Mouse (Mus musculus) hindbrain, embryonic 11.5 days (tissue): ENCODE results near the gene Spsb4. TPM values are rescaled to one million over a fixed set of nuclear protein-coding genes. Genes with fewer than 3 reads are reported as not detected.

ENCODE experiments used
- ATAC-seq: fragments of 200-750 bp; cut with Nextera tagmentation; 2 replicates; pipeline ENCODE4 v1.8.0; 2017; ENCODE audit warnings: mild to moderate bottlenecking, moderate TSS enrichment, moderate library complexity; ENCODE audit not compliant: low FRiP score
- DNase-seq: peaks from one replicate; pipeline ENCODE4 v3.0.0-alpha.2; 2015; ENCODE audit warnings: low spot score
- H3K27ac ChIP-seq: fragments of 300-500 bp; sonication (generic); 2 replicates; pipeline ENCODE4 v1.5.1; 2014; ENCODE audit warnings: mild to moderate bottlenecking, low read depth, low read length
- H3K27me3 ChIP-seq: fragments of 300-500 bp; sonication (generic); 2 replicates; pipeline ENCODE4 v1.6.1; 2014; ENCODE audit warnings: mild to moderate bottlenecking, low read length, moderate library complexity, mixed read lengths; ENCODE audit not compliant: control insufficient read depth, insufficient read depth
- H3K36me3 ChIP-seq: fragments of 300-500 bp; sonication (generic); 2 replicates; pipeline ENCODE4 v1.6.1; 2014; ENCODE audit warnings: mild to moderate bottlenecking, low read length, moderate library complexity, mixed read lengths; ENCODE audit not compliant: control insufficient read depth, insufficient read depth
- H3K4me1 ChIP-seq: fragments of 300-500 bp; sonication (generic); replicated peaks from 2 replicates; pipeline ENCODE4 v1.6.1; 2014; ENCODE audit warnings: low read length, mixed read lengths; ENCODE audit not compliant: control insufficient read depth, insufficient read depth
- H3K4me2 ChIP-seq: fragments of 300-500 bp; sonication (generic); replicated peaks from 2 replicates; pipeline ENCODE4 v1.6.1; 2014; ENCODE audit warnings: mild to moderate bottlenecking, low read depth, low read length
- H3K4me3 ChIP-seq: fragments of 300-500 bp; sonication (generic); 2 replicates; pipeline ENCODE4 v1.5.1; 2014; ENCODE audit warnings: low read depth, low read length
- H3K9ac ChIP-seq: fragments of 300-500 bp; sonication (generic); 2 replicates; pipeline ENCODE4 v1.6.1; 2014; ENCODE audit warnings: low read depth, low read length
- H3K9me3 ChIP-seq: fragments of 300-500 bp; sonication (generic); 2 replicates; pipeline ENCODE4 v1.6.1; 2016; ENCODE audit warnings: low read length; ENCODE audit not compliant: control insufficient read depth
- WGBS: fragments of 180-500 bp; shearing (Covaris S2); extraction: QIAGEN DNeasy Blood & Tissue Kit; methylation state at CpG from one replicate; pipeline ENCODE4 v1.1.7; 2014; 5-methylcytosine and 5-hydroxymethylcytosine counted together
- polyA plus RNA-seq: library from polyadenylated mRNA; unstranded; fragments of >200 nt; fragmentation: Nextera tagmentation; extraction: Ambion mirVana; gene quantifications from 2 replicates; pipeline ENCODE4 v1.2.1, GENCODE M21; 2014

The Spsb4 gene
- polyA plus RNA-seq, 1 experiment from 2014 or later = 85.4 TPM

- Histone ChIP-seq H3K9ac (no peak overlapping the region), H3K27ac (0 out of 2 replicates have a peak overlapping the region, but pooled peaks have one; percentile 47), H3K4me1 (peaks cover 7% of the 10 kb centered on the region), H3K27me3 (no peaks in the 10 kb centered on the region), H3K4me2 (no peak overlapping the region), H3K4me3 (no peak overlapping the region), H3K9me3 (no peaks in the 10 kb centered on the region), H3K36me3 (no peaks in the 10 kb centered on the region)
- 40% methylated on average over 6 of the region's 6 CpGs for WGBS
- ATAC-seq = no peak
- no peak for DNase-seq
Observed at GRCm38 (mm10) chr9:96957298-96957865, 61.3 kb downstream of the Spsb4 start.

GRCm38 (mm10) chr9:96956646-96957297 lies 61.9 kb downstream of the Spsb4 start:
- 26% methylated on average over 6 of the region's 6 CpGs for WGBS
- H3K4me3 ChIP-seq = no peak overlapping the region
- H3K4me2 ChIP-seq = no peak overlapping the region
- H3K9ac ChIP-seq = no peak overlapping the region
- peak; percentile 41; the same call in 1 of the 2 replicates for ATAC-seq
- H3K4me1 ChIP-seq = peaks cover 7% of the 10 kb centered on the region
- H3K27ac ChIP-seq = 0 out of 2 replicates have a peak overlapping the region, but pooled peaks have one; percentile 47
- H3K36me3 ChIP-seq = no peaks in the 10 kb centered on the region
- no peaks in the 10 kb centered on the region for H3K9me3 ChIP-seq
- no peak for DNase-seq
- no peaks in the 10 kb centered on the region for H3K27me3 ChIP-seq

- no peak for ATAC-seq
- no peak for DNase-seq
- Histone ChIP-seq H3K36me3 (no peaks in the 10 kb centered on the region), H3K9me3 (no peaks in the 10 kb centered on the region), H3K4me3 (no peak overlapping the region), H3K4me1 (peaks cover 7% of the 10 kb centered on the region), H3K27me3 (no peaks in the 10 kb centered on the region), H3K27ac (no peak overlapping the region), H3K4me2 (no peak overlapping the region), H3K9ac (no peak overlapping the region)
- WGBS = 88% methylated on average over 15 of the region's 15 CpGs
Observed at GRCm38 (mm10) chr9:96954063-96954809, 64.4 kb downstream of the Spsb4 start.

- ATAC-seq (no peak), DNase-seq (no peak)
- Histone ChIP-seq H3K27me3 (no peaks in the 10 kb centered on the region), H3K4me3 (no peak overlapping the region), H3K9ac (no peak overlapping the region), H3K36me3 (no peaks in the 10 kb centered on the region), H3K4me1 (peaks cover 4% of the 10 kb centered on the region), H3K27ac (no peak overlapping the region), H3K4me2 (no peak overlapping the region), H3K9me3 (no peaks in the 10 kb centered on the region)
- 90% methylated on average over 8 of the region's 8 CpGs for WGBS
Observed at GRCm38 (mm10) chr9:96953443-96953842, 65.2 kb downstream of the Spsb4 start.

- Histone ChIP-seq H3K27me3 (no peaks in the 10 kb centered on the region), H3K9me3 (no peaks in the 10 kb centered on the region), H3K9ac (no peak overlapping the region), H3K4me1 (peaks cover 3% of the 10 kb centered on the region), H3K4me3 (no peak overlapping the region), H3K27ac (no peak overlapping the region), H3K4me2 (no peak overlapping the region), H3K36me3 (no peaks in the 10 kb centered on the region)
- WGBS = 70% methylated on average over 9 of the region's 9 CpGs
- DNase-seq (no peak), ATAC-seq (no peak)
Observed at GRCm38 (mm10) chr9:96952310-96952975, 66.2 kb downstream of the Spsb4 start.

- Histone ChIP-seq H3K4me1 (no peaks in the 10 kb centered on the region), H3K27ac (no peak overlapping the region), H3K27me3 (no peaks in the 10 kb centered on the region), H3K9me3 (no peaks in the 10 kb centered on the region), H3K36me3 (no peaks in the 10 kb centered on the region), H3K9ac (no peak overlapping the region), H3K4me2 (no peak overlapping the region), H3K4me3 (no peak overlapping the region)
- ATAC-seq = no peak
- no peak for DNase-seq
- WGBS = 84% methylated on average over 9 of the region's 9 CpGs
Observed at GRCm38 (mm10) chr9:96949551-96949950, 69.1 kb downstream of the Spsb4 start.

GRCm38 (mm10) chr9:96948546-96948945 lies 70.1 kb downstream of the Spsb4 start:
- Histone ChIP-seq H3K9me3 (no peaks in the 10 kb centered on the region), H3K36me3 (no peaks in the 10 kb centered on the region), H3K27me3 (no peaks in the 10 kb centered on the region), H3K4me3 (no peak overlapping the region), H3K27ac (no peak overlapping the region), H3K4me2 (no peak overlapping the region), H3K4me1 (no peaks in the 10 kb centered on the region), H3K9ac (no peak overlapping the region)
- DNase-seq (no peak), ATAC-seq (no peak)
- WGBS = 92% methylated on average over 5 of the region's 5 CpGs

- H3K27me3 ChIP-seq = no peaks in the 10 kb centered on the region
Observed at GRCm38 (mm10) chr9:96947171-96947570, 71.5 kb downstream of the Spsb4 start.

More at GRCm38 (mm10) chr9:96947171-96947570, 71.5 kb downstream of the Spsb4 start:
- no peak overlapping the region for H3K9ac ChIP-seq
- H3K9me3 ChIP-seq = no peaks in the 10 kb centered on the region
- no peak overlapping the region for H3K4me3 ChIP-seq
- no peaks in the 10 kb centered on the region for H3K36me3 ChIP-seq
- 84% methylated on average over 5 of the region's 5 CpGs for WGBS
- DNase-seq (no peak), ATAC-seq (no peak)
- no peak overlapping the region for H3K4me2 ChIP-seq
- no peak overlapping the region for H3K27ac ChIP-seq
- H3K4me1 ChIP-seq = no peaks in the 10 kb centered on the region
